Mouse (Mus musculus) G1E-ER4 (cell line): Measurements from ENCODE around the gene Ino80b. TPM values are rescaled to one million over a fixed set of nuclear protein-coding genes. Genes with fewer than 3 reads are reported as not detected.

Experiments
- GATA1 ChIP-seq: IDR thresholded peaks from one replicate; pipeline ENCODE4 v1.8.0; 2012; ENCODE audit warnings: low read length, inconsistent platforms
- polyA plus RNA-seq: library from polyadenylated mRNA; stranded (reverse); fragments of >175 nt; gene quantifications from 2 replicates; pipeline ENCODE4 v1.2.3, GENCODE M21; 2012

The Ino80b gene
- polyA plus RNA-seq, 1 experiment = 217 TPM

GRCm38 (mm10) chr6:83131469-83132034 lies 6.3 kb upstream of the Ino80b start:
- TF ChIP-seq GATA1 = no peak

GRCm38 (mm10) chr6:83127419-83127818 lies 2.2 kb upstream of the Ino80b start:
- no peak for TF ChIP-seq GATA1

- no peak for TF ChIP-seq GATA1
Observed at GRCm38 (mm10) chr6:83124851-83125312, 349 bp downstream of the Ino80b start.

GRCm38 (mm10) chr6:83122961-83123360 lies 2.3 kb downstream of the Ino80b start:
- TF ChIP-seq GATA1 = no peak

- TF ChIP-seq GATA1 = no peak
Observed at GRCm38 (mm10) chr6:83121863-83122710, 3.1 kb downstream of the Ino80b start.

GRCm38 (mm10) chr6:83120930-83121862 lies 4.0 kb downstream of the Ino80b start, which contains the start of gene Wbp1:
Gene Wbp1 (minus strand): TSS chr6:83121559.
- TF ChIP-seq GATA1 = no peak

GRCm38 (mm10) chr6:83119734-83120051 lies 5.5 kb downstream of the Ino80b start:
- no peak for TF ChIP-seq GATA1

- TF ChIP-seq GATA1 = no peak
Observed at GRCm38 (mm10) chr6:83118825-83119733, 6.2 kb downstream of the Ino80b start.

GRCm38 (mm10) chr6:83118369-83118768 lies 6.9 kb downstream of the Ino80b start:
- TF ChIP-seq GATA1 = no peak

GRCm38 (mm10) chr6:83117616-83118015 lies 7.6 kb downstream of the Ino80b start:
- no peak for TF ChIP-seq GATA1

GRCm38 (mm10) chr6:83117165-83117438 lies 8.1 kb downstream of the Ino80b start:
- no peak for TF ChIP-seq GATA1

GRCm38 (mm10) chr6:83116373-83117164 lies 8.7 kb downstream of the Ino80b start:
- TF ChIP-seq GATA1 = no peak

GRCm38 (mm10) chr6:83115682-83116372 lies 9.4 kb downstream of the Ino80b start:
- no peak for TF ChIP-seq GATA1
